Mouse (Mus musculus) liver, embryonic 14.5 days (tissue): ENCODE data around the gene Trim69. TPM values are rescaled to one million over a fixed set of nuclear protein-coding genes. Genes with fewer than 3 reads are reported as not detected.
"Not testable (repeated sequence)": the region's sequence is repeated elsewhere in the genome, so short reads cannot be mapped to it uniquely, and the experiment has no call there.

Source experiments
- ATAC-seq: fragments of 200-750 bp; cut with Nextera tagmentation; 2 replicates; pipeline ENCODE4 v1.8.0; 2017; ENCODE audit warnings: moderate number of reproducible peaks, mild to moderate bottlenecking, moderate library complexity; ENCODE audit not compliant: insufficient read depth
- DNase-seq, 3 experiments: peaks; one replicate each; pipeline ENCODE4 v3.0.0-alpha.2; 2012 to 2013; ENCODE audit warnings: low read depth in 3 of 3, low spot score in 3 of 3
- H3K27ac ChIP-seq: fragments of 300-500 bp; sonication (generic); 2 replicates; pipeline ENCODE4 v1.5.1; 2014; ENCODE audit warnings: moderate library complexity, mild to moderate bottlenecking, control low read depth, inconsistent platforms
- H3K27me3 ChIP-seq: fragments of 300-500 bp; sonication (generic); 2 replicates; pipeline ENCODE4 v1.6.1; 2014; ENCODE audit warnings: mild to moderate bottlenecking, low read length, moderate library complexity; ENCODE audit not compliant: control insufficient read depth, insufficient read depth
- H3K36me3 ChIP-seq: fragments of 300-500 bp; sonication (generic); replicated peaks from 2 replicates; pipeline ENCODE4 v1.6.1; 2014; ENCODE audit warnings: low read depth; ENCODE audit not compliant: control insufficient read depth, insufficient read depth
- H3K4me1 ChIP-seq, 2 experiments: fragments of 200-500 bp in 1 of 2; fragments of 300-500 bp in 1 of 2; sonication (generic) in 1 of 2; replicated peaks; 2 replicates each; pipeline ENCODE4 v1.6.1; 2012 to 2014; ENCODE audit warnings: antibody characterized with exemption in 1 of 2, inconsistent platforms in 1 of 2, low read length in 1 of 2; ENCODE audit not compliant: control insufficient read depth in 2 of 2, insufficient read depth in 2 of 2
- H3K4me2 ChIP-seq: fragments of 300-500 bp; sonication (generic); 2 replicates; pipeline ENCODE4 v1.6.1; 2014; ENCODE audit warnings: low read depth, mild to moderate bottlenecking, control low read depth, moderate library complexity
- H3K4me3 ChIP-seq, 2 experiments: fragments of 200-500 bp in 1 of 2; fragments of 300-500 bp in 1 of 2; sonication (generic) in 1 of 2; 2 replicates each; pipeline ENCODE4 v1.5.1; 2012 to 2014; ENCODE audit warnings: low read depth in 2 of 2, low read length in 2 of 2, mild to moderate bottlenecking in 2 of 2, control low read depth in 1 of 2, inconsistent platforms in 1 of 2, moderate library complexity in 1 of 2; ENCODE audit not compliant: insufficient read depth in 1 of 2
- H3K9ac ChIP-seq: fragments of 300-500 bp; sonication (generic); replicated peaks from 2 replicates; pipeline ENCODE4 v1.6.1; 2014; ENCODE audit warnings: mild to moderate bottlenecking, control low read depth, moderate library complexity
- H3K9me3 ChIP-seq: fragments of 300-500 bp; sonication (generic); 2 replicates; pipeline ENCODE4 v1.6.1; 2016; ENCODE audit warnings: low read length, mixed read lengths; ENCODE audit not compliant: control insufficient read depth
- CTCF ChIP-seq: IDR thresholded peaks from 2 replicates; pipeline ENCODE4 v1.5.1; 2016; ENCODE audit warnings: antibody characterized with exemption, low read depth, control low read depth
- EP300 ChIP-seq: IDR thresholded peaks from 2 replicates; pipeline ENCODE4 v1.6.1; 2016; ENCODE audit warnings: antibody characterized with exemption, low read depth
- WGBS: fragments of 180-500 bp; shearing (Covaris S2); extraction: QIAGEN DNeasy Blood & Tissue Kit; methylation state at CpG from one replicate; pipeline ENCODE4 v1.1.7; 2014; ENCODE audit not compliant: insufficient replicate concordance; 5-methylcytosine and 5-hydroxymethylcytosine counted together
- polyA plus RNA-seq, 2 experiments: library from polyadenylated mRNA; depleted of rRNA in 1 of 2; stranded (reverse) in 1 of 2; unstranded in 1 of 2; fragments of >200 nt; fragmentation: Nextera tagmentation in 1 of 2; extraction: Ambion mirVana in 1 of 2; gene quantifications; 2 replicates each; pipeline versions ENCODE4 v1.2.1 to v1.2.3; 2012 to 2014

Trim69 gene
- polyA plus RNA-seq, 2 experiments, result 0.08 TPM; not detected in 1

DNA sequence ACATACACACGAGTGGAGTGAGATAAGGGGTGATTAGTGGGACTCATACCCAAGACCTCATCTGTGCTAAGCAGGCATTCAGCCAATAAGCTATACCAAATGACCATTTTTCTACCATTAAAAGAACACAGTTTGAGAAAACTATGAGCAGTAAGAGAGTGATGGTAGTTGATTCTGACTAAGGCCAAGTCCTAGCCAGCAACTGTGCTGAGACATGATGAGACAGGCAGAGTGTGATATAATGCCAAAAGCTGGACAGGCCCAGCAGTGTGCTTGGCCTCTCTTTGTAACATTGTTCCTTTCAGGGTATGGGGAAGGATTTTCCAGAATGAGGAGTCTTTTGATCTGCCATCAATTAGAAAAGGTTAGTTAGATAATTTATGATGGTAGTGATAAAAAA is 41.0 kb downstream of the Trim69 start:
- Histone ChIP-seq H3K27ac (no peak overlapping the region), H3K36me3 (no peaks in the 10 kb centered on the region), H3K4me3 (no peak overlapping the region), H3K9ac (no peak overlapping the region), H3K4me1 (peaks cover 0 to 1% of the 10 kb centered on the region in 2 experiments; a peak in 2 of 4 replicates), H3K9me3 (no peaks in the 10 kb centered on the region), H3K27me3 (no peaks in the 10 kb centered on the region), H3K4me2 (no peak overlapping the region)
- DNase-seq, result no peak
- no peak for TF ChIP-seq CTCF
- no peak for TF ChIP-seq EP300
- WGBS, result 41% methylated on average over 1 of the region's 1 CpGs
- ATAC-seq, result no peak

DNA sequence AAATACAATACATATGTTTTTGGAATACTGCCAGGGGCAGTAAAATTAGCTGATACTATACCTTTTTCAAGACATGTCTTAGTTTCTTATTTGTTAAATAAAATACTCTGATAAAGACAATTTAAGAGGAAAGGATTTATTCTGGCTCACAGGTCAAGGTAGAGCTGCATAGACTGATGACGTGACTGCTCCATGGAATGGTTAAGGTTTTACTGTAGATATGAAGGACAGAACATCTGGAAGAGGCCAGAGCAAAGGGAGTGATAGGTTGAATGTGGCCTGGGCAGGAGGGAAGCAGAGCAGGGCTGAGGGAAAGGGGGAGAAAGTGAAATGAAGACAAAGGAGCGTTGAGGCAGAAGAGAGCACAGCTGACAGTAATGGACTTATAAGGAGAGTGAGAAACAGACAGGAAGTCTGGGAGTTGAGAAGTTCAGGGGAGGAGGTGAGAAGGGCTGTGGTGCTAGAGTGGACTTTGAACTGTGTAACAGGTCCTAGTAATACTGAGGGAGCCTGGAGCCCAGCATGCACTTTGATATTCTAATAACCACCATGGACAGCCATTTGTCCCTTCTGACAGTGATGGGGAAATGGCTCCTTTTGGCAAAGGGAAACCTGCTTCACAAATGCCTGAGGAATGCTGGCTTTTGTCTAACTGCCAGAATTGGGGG is 46.1 kb downstream of the Trim69 start:
- TF ChIP-seq CTCF, result no peak
- TF ChIP-seq EP300, result no peak
- ATAC-seq, result no peak
- H3K4me3 ChIP-seq, result no peak overlapping the region
- H3K27me3 ChIP-seq, result no peaks in the 10 kb centered on the region
- no peaks in the 10 kb centered on the region for H3K36me3 ChIP-seq
- no peak overlapping the region for H3K9ac ChIP-seq
- WGBS, result 50% methylated on average over 2 of the region's 2 CpGs
- peaks cover 0 to 6% of the 10 kb centered on the region in 2 experiments; a peak in 2 of 4 replicates for H3K4me1 ChIP-seq
- H3K4me2 ChIP-seq, result no peak overlapping the region
- H3K27ac ChIP-seq, result no peak overlapping the region
- H3K9me3 ChIP-seq, result no peaks in the 10 kb centered on the region
- no peak for DNase-seq

DNA sequence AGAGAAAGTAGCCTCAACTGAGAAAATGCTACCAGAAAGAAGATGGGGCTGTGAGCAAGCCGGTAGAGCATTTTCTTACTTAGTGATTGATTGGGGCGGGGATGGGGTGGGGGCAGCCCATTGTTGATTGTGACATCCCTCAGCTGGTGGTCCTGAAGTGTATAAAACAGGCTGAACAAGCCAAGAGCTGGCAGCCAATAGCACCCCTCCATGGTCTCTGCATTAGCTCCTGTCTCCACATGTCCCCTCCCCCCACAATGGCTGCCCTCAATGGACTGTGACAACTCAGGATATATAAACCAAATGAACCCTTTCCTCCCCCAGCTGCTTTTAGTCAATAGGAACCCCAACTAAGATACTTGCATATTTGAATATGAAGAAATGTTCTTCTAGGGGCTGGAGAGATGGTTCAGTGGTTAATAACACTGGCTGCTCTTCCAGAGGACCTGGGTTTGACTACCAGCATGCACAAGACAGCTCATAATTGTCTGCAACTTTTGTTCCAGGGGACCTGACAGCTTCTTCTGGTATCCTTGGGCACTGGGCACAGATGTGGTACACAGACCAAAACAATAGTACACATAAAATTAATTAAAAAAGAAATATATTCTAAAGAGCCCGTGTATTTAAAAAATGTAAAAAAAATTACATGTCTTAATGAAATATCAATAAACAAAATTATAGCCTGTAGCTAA is 50.2 kb downstream of the Trim69 start:
- H3K9me3 ChIP-seq, result no peaks in the 10 kb centered on the region
- H3K4me3 ChIP-seq, result no peak overlapping the region
- H3K36me3 ChIP-seq, result no peaks in the 10 kb centered on the region
- ATAC-seq (no peak), DNase-seq (no peak)
- WGBS, result 79% methylated on average over 3 of the region's 3 CpGs
- H3K27ac ChIP-seq, result no peak overlapping the region
- peaks cover 0 to 6% of the 10 kb centered on the region in 2 experiments; a peak in 2 of 4 replicates for H3K4me1 ChIP-seq
- TF ChIP-seq EP300 (no peak), CTCF (no peak)
- H3K9ac ChIP-seq, result no peak overlapping the region
- H3K4me2 ChIP-seq, result no peak overlapping the region
- no peaks in the 10 kb centered on the region for H3K27me3 ChIP-seq

DNA sequence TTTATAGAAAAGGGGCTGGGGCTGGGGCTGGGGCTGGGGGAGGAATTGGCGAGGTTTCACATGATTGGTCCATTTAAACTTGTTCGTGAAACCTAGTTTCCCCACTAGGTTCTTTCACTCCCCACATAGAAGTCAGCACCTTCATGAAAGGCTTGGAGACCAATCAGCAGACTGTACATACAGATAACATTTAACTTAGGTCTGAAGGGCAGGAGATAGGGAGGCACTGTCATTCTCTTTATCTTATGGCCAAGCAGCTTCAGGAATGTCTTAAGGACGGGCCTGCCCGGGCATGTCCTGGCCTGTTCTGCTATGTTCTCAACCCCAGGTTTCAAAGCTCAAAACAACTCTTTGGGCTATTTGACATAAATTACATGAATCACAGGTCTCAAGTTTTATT is 56.6 kb downstream of the Trim69 start:
- not testable (repeated sequence) for H3K27ac ChIP-seq, H3K9me3 ChIP-seq, DNase-seq, H3K4me2 ChIP-seq, H3K9ac ChIP-seq, H3K27me3 ChIP-seq, H3K36me3 ChIP-seq, H3K4me3 ChIP-seq
- 29% methylated on average over 4 of the region's 4 CpGs for WGBS
- peaks cover 20 to 22% of the 10 kb centered on the region in 2 experiments for H3K4me1 ChIP-seq
- ATAC-seq, result peak; percentile 89
- peak; percentile 86 for TF ChIP-seq EP300

DNA sequence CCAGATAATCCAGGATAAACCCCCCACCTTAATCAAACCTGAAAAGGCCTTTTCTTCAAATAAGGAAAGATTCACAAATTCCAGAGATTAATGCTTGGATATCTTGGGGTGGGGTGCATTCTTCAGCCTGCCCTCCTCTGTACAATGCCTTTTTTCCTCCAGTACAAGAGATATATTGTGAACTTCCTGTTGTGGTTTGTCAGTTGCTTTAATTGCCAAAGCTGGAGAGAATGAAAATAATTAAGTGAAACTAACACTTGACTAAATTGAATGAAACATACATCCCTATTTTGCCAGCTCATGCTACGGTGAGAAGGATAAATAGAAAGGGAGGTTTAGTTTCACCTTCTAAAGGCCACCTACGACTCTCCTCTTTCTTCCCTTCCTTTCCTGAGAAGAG is 57.7 kb downstream of the Trim69 start:
- WGBS, result 48% methylated on average over 2 of the region's 2 CpGs
- no peak for ATAC-seq
- Histone ChIP-seq H3K9ac (no peak overlapping the region), H3K27ac (no peak overlapping the region), H3K9me3 (no peaks in the 10 kb centered on the region), H3K36me3 (no peaks in the 10 kb centered on the region), H3K4me1 (peaks cover 28% of the 10 kb centered on the region in 2 experiments), H3K4me3 (no peak overlapping the region), H3K4me2 (no peak overlapping the region), H3K27me3 (no peaks in the 10 kb centered on the region)
- TF ChIP-seq EP300, result no peak
- no peak for TF ChIP-seq CTCF
- DNase-seq, result no peak
